ENCODE assay signal across 10 mouse cellular contexts in the genomic region with DNA sequence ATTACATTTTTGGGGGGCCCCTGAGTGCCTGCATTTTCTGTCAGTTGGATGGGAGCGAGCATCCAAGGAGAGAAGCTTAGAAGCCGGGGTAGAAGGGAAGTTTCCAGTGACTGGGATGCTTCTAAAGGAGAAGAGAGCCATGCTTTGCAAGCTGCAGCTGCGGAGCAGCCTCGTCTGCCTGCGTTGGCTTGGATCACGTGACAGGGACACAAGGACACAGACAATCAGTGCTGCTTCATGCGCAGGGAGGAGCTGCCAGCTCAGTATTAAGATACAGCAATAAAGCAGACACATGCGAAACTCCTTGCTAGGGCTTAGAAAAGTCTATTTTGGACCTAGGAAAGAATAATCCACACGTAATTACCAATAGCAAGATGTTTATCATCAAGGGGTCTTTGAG.
DNase-seq lines count a peak whose midpoint lies in the region; ATAC-seq and TF ChIP-seq lines count a peak whose summit lies in the region.
"Had no signal": no experiment of that assay in that cellular context is flagged by ENCODE, and none has a peak within 500 bp of the region (broad histone marks: within the 10 kb centered on the region; RNA-seq: fewer than 3 reads in every experiment).

No protein-coding gene starts in this region.

- H3K79me2 ChIP-seq in myocyte (ENCODE audit: control insufficient read depth, insufficient read depth): no peaks in the 10 kb centered on the region

- H3K36me3 ChIP-seq in myocyte (ENCODE audit: control insufficient read depth, insufficient read depth): no peaks in the 10 kb centered on the region
- H3K36me3 ChIP-seq: lung, embryonic 15.5 days had no signal

- no peak for ATAC-seq in monocyte, adult 5-6 weeks (replicated peaks; ENCODE audit: insufficient number of reproducible peaks, low FRiP score, low TSS enrichment, poor library complexity, severe bottlenecking)
- no peak for ATAC-seq in activated CD4-positive, CD25-positive, alpha-beta regulatory T cell, adult 4 months

- TF ChIP-seq POLR2A in myocyte (IDR thresholded peaks at IDR 0.05; ENCODE audit: insufficient read length, low read depth): no peak

- peaks cover 32% of the 10 kb centered on the region for H3K27me3 ChIP-seq in myocyte (ENCODE audit: control insufficient read depth, insufficient read depth, insufficient read length)
- H3K27me3 ChIP-seq: lung, embryonic 15.5 days had no signal

- H3ac ChIP-seq in myocyte (ENCODE audit: control insufficient read depth, insufficient read length): no peak overlapping the region

- H3K4me2 ChIP-seq in myocyte (ENCODE audit: low read depth): no peak overlapping the region
- H3K4me2 ChIP-seq: lung, embryonic 15.5 days had no signal

- DNase-seq in adrenal gland, postnatal 14 days: peak; percentile 57
- DNase-seq in embryo, embryonic 10.5 days (ENCODE audit: low spot score): peak; percentile 14
- peak; percentile 60 to 69 for DNase-seq in layer of hippocampus, adult 18-20 months (ENCODE audit: low spot score in 2 of 2)
- no peak for DNase-seq in thymus, postnatal 36 days
- no peak for DNase-seq in urinary bladder, postnatal 4 days (ENCODE audit: low spot score in 2 of 2)
- DNase-seq: thymus, postnatal 4 days had no signal

- no peak overlapping the region for H3K4me3 ChIP-seq in myocyte
- H3K4me3 ChIP-seq: lung, embryonic 15.5 days had no signal

TF ChIP-seq in myocyte, 11 proteins besides CTCF, POLR2A, EP300 and RAD21:
- TF ChIP-seq MYOD1 (IDR thresholded peaks at IDR 0.05; ENCODE audit: control insufficient read depth in 1 of 3, insufficient read length in 2 of 3, low read depth in 2 of 3) (no peak), USF1 (IDR thresholded peaks at IDR 0.05; ENCODE audit: low read depth) (peak; percentile 44)

Comparison
In these comparisons a context has a peak if more than half of its experiments do, and no peak if none do; other contexts are left out.
1. DNase-seq: peak in adrenal gland, postnatal 14 days (single experiment), embryo, embryonic 10.5 days (single experiment) and layer of hippocampus, adult 18-20 months (2 of 2); none in thymus, postnatal 36 days (0 of 2) and urinary bladder, postnatal 4 days (0 of 2).